Mouse (Mus musculus) ES-Bruce4 (cell line): Measurements from ENCODE around the gene Gm28539.

Experiments
- CTCF ChIP-seq: IDR thresholded peaks from one replicate; pipeline ENCODE4 v1.8.1; 2011; ENCODE audit warnings: low read depth, low read length
- EP300 ChIP-seq: IDR thresholded peaks from 2 replicates; pipeline ENCODE4 v1.6.1; 2011; ENCODE audit warnings: low read depth, low read length; ENCODE audit not compliant: insufficient read depth
- POLR2A ChIP-seq: IDR thresholded peaks from one replicate; pipeline ENCODE4 v1.8.1; 2011; ENCODE audit warnings: low read length; ENCODE audit not compliant: insufficient read depth

- TF ChIP-seq POLR2A (no peak), CTCF (no peak), EP300 (no peak)
These were observed 38.2 kb upstream of the Gm28539 start for GRCm38 (mm10) chr16:18798151-18798550.
